Mouse (Mus musculus) spleen, adult 12 weeks (tissue): ENCODE data around the gene Ccdc175.

Experiments used
- DNase-seq: peaks from one replicate; pipeline ENCODE4 v3.0.0; 2022; ENCODE audit warnings: low spot score

Gene Ccdc175

GRCm38 (mm10) chr12:72184929-72185328 is at the start of gene Ccdc175:
Gene Ccdc175, minus strand, starts transcription at chr12:72185029.
- DNase-seq: no peak

GRCm38 (mm10) chr12:72234151-72234550 is 49.3 kb upstream of the Ccdc175 start:
- DNase-seq: no peak

- DNase-seq: no peak
These were observed 48.3 kb upstream of the Ccdc175 start for GRCm38 (mm10) chr12:72232826-72233790.

- no peak for DNase-seq
These were observed 47.3 kb upstream of the Ccdc175 start for GRCm38 (mm10) chr12:72232176-72232575.

- no peak for DNase-seq
These were observed 44.8 kb upstream of the Ccdc175 start for GRCm38 (mm10) chr12:72229451-72230196.

GRCm38 (mm10) chr12:72227731-72228130 is 42.9 kb upstream of the Ccdc175 start:
- no peak for DNase-seq

- DNase-seq: no peak
These were observed 40.5 kb upstream of the Ccdc175 start for GRCm38 (mm10) chr12:72225371-72225770.

- no peak for DNase-seq
These were observed 38.8 kb upstream of the Ccdc175 start for GRCm38 (mm10) chr12:72223557-72224102.

- no peak for DNase-seq
These were observed 28.7 kb upstream of the Ccdc175 start for GRCm38 (mm10) chr12:72213554-72213953.

GRCm38 (mm10) chr12:72200828-72201227 is 16.0 kb upstream of the Ccdc175 start:
- no peak for DNase-seq

- no peak for DNase-seq
These were observed 13.2 kb upstream of the Ccdc175 start for GRCm38 (mm10) chr12:72197925-72198486.

GRCm38 (mm10) chr12:72197434-72197833 is 12.6 kb upstream of the Ccdc175 start:
- no peak for DNase-seq

- no peak for DNase-seq
These were observed 5.3 kb downstream of the Ccdc175 start for GRCm38 (mm10) chr12:72179561-72179960.

GRCm38 (mm10) chr12:72178322-72178721 is 6.5 kb downstream of the Ccdc175 start:
- DNase-seq: no peak

- DNase-seq: no peak
These were observed 26.4 kb downstream of the Ccdc175 start for GRCm38 (mm10) chr12:72158421-72158820.

GRCm38 (mm10) chr12:72150786-72151185 is 34.0 kb downstream of the Ccdc175 start:
- no peak for DNase-seq

GRCm38 (mm10) chr12:72129203-72129602 is 55.6 kb downstream of the Ccdc175 start:
- DNase-seq: no peak

GRCm38 (mm10) chr12:72115686-72116345 is 69.0 kb downstream of the Ccdc175 start:
- no peak for DNase-seq

- DNase-seq: no peak
These were observed 69.7 kb downstream of the Ccdc175 start for GRCm38 (mm10) chr12:72115126-72115525.

GRCm38 (mm10) chr12:72104525-72105281 is 80.1 kb downstream of the Ccdc175 start:
- no peak for DNase-seq

GRCm38 (mm10) chr12:72104027-72104426 is 80.8 kb downstream of the Ccdc175 start:
- DNase-seq: no peak
